Mouse (Mus musculus) liver, embryonic 16.5 days (tissue): ENCODE results near the gene Proser2. TPM values are rescaled to one million over a fixed set of nuclear protein-coding genes. Genes with fewer than 3 reads are reported as not detected.

Experiments
- ATAC-seq: fragments of 200-750 bp; cut with Nextera tagmentation; 2 replicates; pipeline ENCODE4 v1.8.0; 2017; ENCODE audit warnings: low read depth, mild to moderate bottlenecking, moderate number of reproducible peaks, moderate library complexity
- H3K27ac ChIP-seq: fragments of 300-500 bp; sonication (generic); 2 replicates; pipeline ENCODE4 v1.5.1; 2014; ENCODE audit warnings: mild to moderate bottlenecking, low read length
- H3K27me3 ChIP-seq: fragments of 300-500 bp; sonication (generic); 2 replicates; pipeline ENCODE4 v1.6.1; 2014; ENCODE audit warnings: low read depth, low read length, mixed read lengths; ENCODE audit not compliant: control insufficient read depth, insufficient read depth
- H3K36me3 ChIP-seq: fragments of 300-500 bp; sonication (generic); 2 replicates; pipeline ENCODE4 v1.6.1; 2014; ENCODE audit warnings: mild to moderate bottlenecking; ENCODE audit not compliant: control insufficient read depth, insufficient read depth
- H3K4me1 ChIP-seq: fragments of 300-500 bp; sonication (generic); 2 replicates; pipeline ENCODE4 v1.6.1; 2014; ENCODE audit warnings: low read depth, low read length, mixed read lengths; ENCODE audit not compliant: control insufficient read depth
- H3K4me2 ChIP-seq: fragments of 300-500 bp; sonication (generic); 2 replicates; pipeline ENCODE4 v1.6.1; 2014; ENCODE audit warnings: low read depth, low read length, mixed read lengths
- H3K4me3 ChIP-seq: fragments of 300-500 bp; sonication (generic); 2 replicates; pipeline ENCODE4 v1.5.1; 2014; ENCODE audit warnings: low read depth, mild to moderate bottlenecking, low read length
- H3K9ac ChIP-seq: fragments of 300-500 bp; sonication (generic); 2 replicates; pipeline ENCODE4 v1.6.1; 2014; ENCODE audit warnings: low read depth, low read length
- H3K9me3 ChIP-seq: fragments of 300-500 bp; sonication (generic); replicated peaks from 2 replicates; pipeline ENCODE4 v1.6.1; 2016; ENCODE audit warnings: low read length; ENCODE audit not compliant: control insufficient read depth
- WGBS: fragments of 180-500 bp; shearing (Covaris S2); extraction: QIAGEN DNeasy Blood & Tissue Kit; methylation state at CpG from one replicate; pipeline ENCODE4 v1.1.7; 2014; ENCODE audit not compliant: insufficient replicate concordance; 5-methylcytosine and 5-hydroxymethylcytosine counted together
- polyA plus RNA-seq: library from polyadenylated mRNA; unstranded; fragments of >200 nt; fragmentation: Nextera tagmentation; extraction: Ambion mirVana; gene quantifications from 2 replicates; pipeline ENCODE4 v1.2.1, GENCODE M21; 2015

Gene Proser2
- polyA plus RNA-seq, 1 experiment from 2014 or later: 10.2 TPM

- Histone ChIP-seq H3K27me3 (no peaks in the 10 kb centered on the region), H3K36me3 (no peaks in the 10 kb centered on the region), H3K4me1 (peaks cover 3% of the 10 kb centered on the region), H3K9ac (no peak overlapping the region), H3K9me3 (no peaks in the 10 kb centered on the region; the same call in 1 of the 2 replicates), H3K4me2 (no peak overlapping the region), H3K4me3 (no peak overlapping the region), H3K27ac (no peak overlapping the region)
- peak; percentile 87 for ATAC-seq
- WGBS: 19% methylated on average over 11 of the region's 11 CpGs
These were observed 58.2 kb downstream of the Proser2 start for GRCm38 (mm10) chr2:6071598-6072440.

- 26% methylated on average over 11 of the region's 11 CpGs for WGBS
- Histone ChIP-seq H3K9me3 (no peaks in the 10 kb centered on the region; the same call in 1 of the 2 replicates), H3K27me3 (no peaks in the 10 kb centered on the region), H3K4me1 (peaks cover 3% of the 10 kb centered on the region), H3K4me3 (no peak overlapping the region), H3K27ac (no peak overlapping the region), H3K36me3 (no peaks in the 10 kb centered on the region), H3K9ac (no peak overlapping the region), H3K4me2 (no peak overlapping the region)
- ATAC-seq: no peak
These were observed 59.1 kb downstream of the Proser2 start for GRCm38 (mm10) chr2:6070925-6071324.

- no peak overlapping the region for H3K9ac ChIP-seq
- no peak overlapping the region for H3K4me2 ChIP-seq
- H3K36me3 ChIP-seq: no peaks in the 10 kb centered on the region
- H3K4me1 ChIP-seq: no peaks in the 10 kb centered on the region; the same call in 1 of the 2 replicates
- no peak overlapping the region for H3K27ac ChIP-seq
- WGBS: 65% methylated on average over 6 of the region's 6 CpGs
- no peak for ATAC-seq
- H3K4me3 ChIP-seq: no peak overlapping the region
- H3K27me3 ChIP-seq: no peaks in the 10 kb centered on the region
- no peaks in the 10 kb centered on the region; the same call in 1 of the 2 replicates for H3K9me3 ChIP-seq
These were observed 62.7 kb downstream of the Proser2 start for GRCm38 (mm10) chr2:6067341-6067740.

- Histone ChIP-seq H3K9ac (no peak overlapping the region), H3K9me3 (no peaks in the 10 kb centered on the region), H3K27ac (no peak overlapping the region), H3K4me1 (no peaks in the 10 kb centered on the region), H3K36me3 (no peaks in the 10 kb centered on the region; the same call in 1 of the 2 replicates), H3K27me3 (no peaks in the 10 kb centered on the region), H3K4me3 (no peak overlapping the region), H3K4me2 (no peak overlapping the region)
- WGBS: 69% methylated on average over 10 of the region's 10 CpGs
- ATAC-seq: no peak
These were observed 69.8 kb downstream of the Proser2 start for GRCm38 (mm10) chr2:6060071-6060804.

GRCm38 (mm10) chr2:6059291-6059690 lies 70.7 kb downstream of the Proser2 start:
- no peaks in the 10 kb centered on the region; the same call in 1 of the 2 replicates for H3K36me3 ChIP-seq
- H3K4me2 ChIP-seq: no peak overlapping the region
- H3K27me3 ChIP-seq: no peaks in the 10 kb centered on the region
- H3K9ac ChIP-seq: no peak overlapping the region
- H3K27ac ChIP-seq: no peak overlapping the region
- H3K4me1 ChIP-seq: no peaks in the 10 kb centered on the region
- no peak overlapping the region for H3K4me3 ChIP-seq
- no peak for ATAC-seq
- no peaks in the 10 kb centered on the region for H3K9me3 ChIP-seq
- 70% methylated on average over 2 of the region's 2 CpGs for WGBS

GRCm38 (mm10) chr2:6056518-6056917 lies 73.5 kb downstream of the Proser2 start:
- no peaks in the 10 kb centered on the region for H3K27me3 ChIP-seq
- H3K4me1 ChIP-seq: no peaks in the 10 kb centered on the region
- 80% methylated on average over 3 of the region's 3 CpGs for WGBS
- no peak for ATAC-seq
- peaks cover 10% of the 10 kb centered on the region for H3K36me3 ChIP-seq
- no peak overlapping the region for H3K9ac ChIP-seq
- no peak overlapping the region for H3K4me3 ChIP-seq
- no peak overlapping the region for H3K4me2 ChIP-seq
- H3K27ac ChIP-seq: no peak overlapping the region
- H3K9me3 ChIP-seq: no peaks in the 10 kb centered on the region

- ATAC-seq: no peak
These were observed 74.5 kb downstream of the Proser2 start for GRCm38 (mm10) chr2:6055466-6055865.

GRCm38 (mm10) chr2:6049018-6049417 lies 81.0 kb downstream of the Proser2 start:
- ATAC-seq: no peak
- Histone ChIP-seq H3K36me3 (peaks cover 19% of the 10 kb centered on the region), H3K4me3 (no peak overlapping the region), H3K27ac (no peak overlapping the region), H3K4me1 (no peaks in the 10 kb centered on the region), H3K4me2 (no peak overlapping the region), H3K27me3 (no peaks in the 10 kb centered on the region), H3K9me3 (no peaks in the 10 kb centered on the region), H3K9ac (no peak overlapping the region)
- WGBS: 86% methylated on average over 3 of the region's 3 CpGs

More at GRCm38 (mm10) chr2:6055466-6055865, 74.5 kb downstream of the Proser2 start:
- Histone ChIP-seq H3K4me3 (no peak overlapping the region), H3K4me1 (no peaks in the 10 kb centered on the region), H3K9me3 (no peaks in the 10 kb centered on the region), H3K4me2 (no peak overlapping the region), H3K27ac (no peak overlapping the region), H3K36me3 (peaks cover 11% of the 10 kb centered on the region), H3K27me3 (no peaks in the 10 kb centered on the region), H3K9ac (no peak overlapping the region)
- WGBS: 87% methylated on average over 11 of the region's 11 CpGs

GRCm38 (mm10) chr2:6048570-6048969 lies 81.4 kb downstream of the Proser2 start:
- Histone ChIP-seq H3K9ac (no peak overlapping the region), H3K36me3 (peaks cover 18% of the 10 kb centered on the region), H3K27ac (no peak overlapping the region), H3K4me1 (no peaks in the 10 kb centered on the region), H3K4me2 (no peak overlapping the region), H3K9me3 (no peaks in the 10 kb centered on the region), H3K4me3 (no peak overlapping the region), H3K27me3 (no peaks in the 10 kb centered on the region)
- no peak for ATAC-seq
- 54% methylated on average over 4 of the region's 4 CpGs for WGBS
